Mouse (Mus musculus) lung, adult 2 months (tissue): ENCODE results near the gene Tenm4.

Experiments used
- CTCF ChIP-seq: fragments of 200-500 bp; IDR thresholded peaks from 2 replicates; pipeline ENCODE4 v1.5.1; 2011; ENCODE audit warnings: mild to moderate bottlenecking, low read length, control low read depth; ENCODE audit not compliant: insufficient read depth
- POLR2A ChIP-seq: fragments of 200-500 bp; IDR thresholded peaks from 2 replicates; pipeline ENCODE4 v1.6.1; 2011; ENCODE audit warnings: low read depth, mild to moderate bottlenecking, control low read depth, low read length, borderline replicate concordance; ENCODE audit errors: extremely low read depth

- TF ChIP-seq CTCF (no peak), POLR2A (no peak)
Measured at GRCm38 (mm10) chr7:96562890-96563289, 391.8 kb downstream of the Tenm4 start.
